Comparison of ENCODE assay signal across 7 mouse cellular contexts in genomic region chr7:62231120-62231574, GRCm38 (mm10).
A peak's percentile ranks its signal among the peaks of the same experiment; 100 is the strongest.
DNase-seq lines count a peak whose midpoint lies in the region; ATAC-seq and TF ChIP-seq lines count a peak whose summit lies in the region.

No protein-coding gene starts in this region.

- 14% methylated on average over 13 of the region's 13 CpGs for WGBS in forebrain, embryonic 12.5 days
- 12% methylated on average over 13 of the region's 13 CpGs for WGBS in limb, embryonic 15.5 days

- no peaks in the 10 kb centered on the region for H3K36me3 ChIP-seq in forebrain, embryonic 12.5 days (replicated peaks)
- no peaks in the 10 kb centered on the region for H3K36me3 ChIP-seq in limb, embryonic 15.5 days

- H3K9me3 ChIP-seq in forebrain, embryonic 12.5 days: 0 out of 2 replicates have a peak, but pooled peaks cover 8% of the 10 kb centered on the region
- H3K9me3 ChIP-seq in limb, embryonic 15.5 days: no peaks in the 10 kb centered on the region

- no peak overlapping the region for H3K9ac ChIP-seq in forebrain, embryonic 12.5 days
- H3K9ac ChIP-seq in limb, embryonic 15.5 days: no peak overlapping the region

- peaks cover 18% of the 10 kb centered on the region for H3K4me1 ChIP-seq in forebrain, embryonic 12.5 days
- H3K4me1 ChIP-seq in limb, embryonic 15.5 days: peaks cover 3% of the 10 kb centered on the region; the same call in 1 of the 2 replicates

- no peak for TF ChIP-seq POLR2A in brain, embryonic 14.5 days (IDR thresholded peaks at IDR 0.05; ENCODE audit: borderline replicate concordance, extremely low read depth, insufficient read depth, insufficient read length, poor library complexity, severe bottlenecking)

- TF ChIP-seq CTCF in layer of hippocampus, adult 2 months (conservative IDR thresholded peaks at IDR 0.05): 0 out of 2 replicates have a peak, but pooled peaks have one; percentile 11
- TF ChIP-seq CTCF in brain, embryonic 14.5 days (IDR thresholded peaks at IDR 0.05; ENCODE audit: borderline replicate concordance, extremely low read depth, insufficient read depth, insufficient read length): peak; percentile 15; the same call in 1 of the 2 replicates

- no peak overlapping the region for H3K27ac ChIP-seq in layer of hippocampus, adult 2 months
- peak overlapping the region; percentile 62 for H3K27ac ChIP-seq in forebrain, embryonic 12.5 days
- H3K27ac ChIP-seq in limb, embryonic 15.5 days: peak overlapping the region; percentile 76

- peak in 1 of 2 experiments; percentile 12 for DNase-seq in layer of hippocampus, adult 2 months (ENCODE audit: low spot score in 2 of 2)
- no peak for DNase-seq in layer of hippocampus, adult 11-12 months (ENCODE audit: low spot score)
- peak; percentile 98 for DNase-seq in brain, embryonic 14.5 days (ENCODE audit: low read depth)
- DNase-seq in retina, postnatal 7 days (ENCODE audit: low read depth, low spot score): peak; percentile 80

- ATAC-seq in forebrain, embryonic 12.5 days (ENCODE audit: low FRiP score): peak; percentile 93
- ATAC-seq in limb, embryonic 15.5 days (ENCODE audit: insufficient number of reproducible peaks, low FRiP score, low TSS enrichment, low read depth): peak; percentile 88
- ATAC-seq in megakaryocyte, adult 5-6 weeks (ENCODE audit: poor library complexity, severe bottlenecking): no peak

- H3K4me2 ChIP-seq in forebrain, embryonic 12.5 days: peak overlapping the region; percentile 41
- peak overlapping the region; percentile 30 for H3K4me2 ChIP-seq in limb, embryonic 15.5 days

- no peaks in the 10 kb centered on the region for H3K27me3 ChIP-seq in forebrain, embryonic 12.5 days
- H3K27me3 ChIP-seq in limb, embryonic 15.5 days: no peaks in the 10 kb centered on the region

- H3K4me3 ChIP-seq in layer of hippocampus, adult 2 months: no peak overlapping the region; the same call in 1 of the 2 replicates
- no peak overlapping the region; the same call in 1 of the 2 replicates for H3K4me3 ChIP-seq in forebrain, embryonic 12.5 days (replicated peaks)
- peak overlapping the region; percentile 14 for H3K4me3 ChIP-seq in limb, embryonic 15.5 days
